Mouse (Mus musculus): ENCODE measurements around the gene Bcas3.

Bcas3 gene

DNA sequence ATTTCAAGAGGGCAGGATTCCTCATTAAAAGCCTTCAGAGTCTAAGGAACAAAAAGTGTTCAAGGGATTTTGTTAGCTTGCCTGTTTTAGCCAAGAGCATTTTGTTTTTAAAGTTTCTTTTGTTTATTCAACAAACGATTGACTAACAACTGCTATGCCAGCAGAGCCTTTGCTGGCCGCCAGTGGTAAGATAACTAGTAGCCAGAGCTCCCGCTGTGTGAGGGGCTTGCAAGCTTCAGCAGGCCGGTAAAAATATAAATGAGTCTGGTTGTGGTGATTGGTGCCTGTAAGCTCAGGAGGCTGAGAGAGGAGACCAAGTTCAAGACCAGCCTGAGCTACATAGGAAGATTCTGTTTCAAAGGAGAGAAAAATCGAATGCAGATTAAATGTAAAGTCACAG is 385.6 kb downstream of the Bcas3 start:
- DNase-seq (ENCODE audit: low read depth in 1 of 2, low spot score in 2 of 2) = no peak

DNA sequence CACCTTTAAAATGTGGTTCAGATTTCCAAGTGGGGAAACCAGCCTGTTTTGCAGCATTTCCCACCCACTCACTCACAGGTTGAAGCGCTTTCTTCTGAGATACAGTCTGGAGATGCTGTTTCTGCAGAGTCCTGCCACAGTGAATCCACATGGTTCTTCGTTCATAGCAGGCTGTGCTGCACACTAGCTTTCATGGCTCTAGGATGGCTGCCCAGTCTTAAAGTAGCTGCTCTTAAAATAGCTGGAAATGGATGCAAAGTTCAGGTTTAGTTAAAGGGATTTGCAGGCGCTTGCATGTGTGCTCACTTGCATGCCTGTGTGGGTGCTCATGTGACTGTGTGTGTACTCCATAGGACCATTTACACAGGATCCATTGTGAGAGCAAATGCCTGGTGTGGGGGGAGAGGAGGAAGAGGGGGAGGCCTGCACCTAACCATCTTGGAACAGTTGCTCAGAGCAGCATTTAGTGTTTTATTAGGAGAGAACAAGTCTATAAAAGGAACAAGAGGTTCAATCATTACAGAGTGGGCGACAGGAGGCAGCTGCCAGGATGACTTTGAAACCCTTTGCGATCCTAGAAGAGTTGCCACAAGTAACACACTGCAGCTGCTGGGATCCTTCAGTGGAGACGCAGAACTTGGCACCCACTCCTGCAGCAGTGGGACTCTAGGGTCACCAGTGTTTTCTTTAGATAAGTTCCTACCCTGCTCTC is 386.5 kb downstream of the Bcas3 start:
- no peak for DNase-seq (ENCODE audit: low read depth in 1 of 2, low spot score in 2 of 2)

DNA sequence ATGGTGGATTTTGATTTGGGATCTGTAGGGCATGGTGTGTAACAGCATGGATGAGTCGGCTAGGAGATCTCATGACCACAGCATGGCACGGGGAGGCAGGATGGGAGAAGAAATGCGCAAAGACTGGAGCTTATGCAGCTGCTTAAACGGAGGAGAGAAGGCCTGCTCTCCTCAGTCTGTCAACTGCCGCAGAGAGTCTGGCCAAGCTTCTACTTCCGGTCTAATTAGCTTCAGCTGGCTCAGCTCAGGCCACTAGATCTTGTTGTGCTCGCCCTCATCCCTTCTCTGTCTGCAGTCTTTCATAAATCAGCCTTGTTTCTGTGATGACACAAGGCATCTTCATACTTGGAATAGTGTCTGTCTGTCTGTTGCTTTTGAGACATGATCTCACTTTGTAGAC is 393.4 kb downstream of the Bcas3 start:
- DNase-seq (ENCODE audit: low read depth in 1 of 2, low spot score in 2 of 2) = no peak

DNA sequence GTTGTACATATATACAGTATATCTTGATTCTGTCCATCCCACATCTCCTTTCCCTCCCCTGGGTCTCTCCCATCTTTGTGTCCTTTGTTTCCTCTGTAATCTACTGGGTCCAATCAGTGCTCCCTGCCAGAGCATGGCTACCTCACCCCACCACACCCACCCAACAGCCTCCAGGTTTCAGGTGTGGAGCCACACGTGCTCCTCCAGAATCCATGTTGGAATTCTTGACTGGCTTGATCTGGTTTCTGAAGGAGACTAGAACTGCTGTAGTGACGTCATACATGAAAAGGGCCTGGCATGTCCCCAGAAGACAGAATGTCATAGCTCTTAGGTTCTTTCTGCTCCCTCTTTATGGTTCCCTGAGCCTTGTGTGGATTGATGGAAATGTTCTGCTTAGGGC is 395.9 kb downstream of the Bcas3 start:
- no peak for DNase-seq (ENCODE audit: low read depth in 1 of 2, low spot score in 2 of 2)

- no peak for DNase-seq (ENCODE audit: low read depth in 1 of 2, low spot score in 2 of 2)
Observed at GRCm38 (mm10) chr11:85751171-85751570, 398.2 kb downstream of the Bcas3 start.

DNA sequence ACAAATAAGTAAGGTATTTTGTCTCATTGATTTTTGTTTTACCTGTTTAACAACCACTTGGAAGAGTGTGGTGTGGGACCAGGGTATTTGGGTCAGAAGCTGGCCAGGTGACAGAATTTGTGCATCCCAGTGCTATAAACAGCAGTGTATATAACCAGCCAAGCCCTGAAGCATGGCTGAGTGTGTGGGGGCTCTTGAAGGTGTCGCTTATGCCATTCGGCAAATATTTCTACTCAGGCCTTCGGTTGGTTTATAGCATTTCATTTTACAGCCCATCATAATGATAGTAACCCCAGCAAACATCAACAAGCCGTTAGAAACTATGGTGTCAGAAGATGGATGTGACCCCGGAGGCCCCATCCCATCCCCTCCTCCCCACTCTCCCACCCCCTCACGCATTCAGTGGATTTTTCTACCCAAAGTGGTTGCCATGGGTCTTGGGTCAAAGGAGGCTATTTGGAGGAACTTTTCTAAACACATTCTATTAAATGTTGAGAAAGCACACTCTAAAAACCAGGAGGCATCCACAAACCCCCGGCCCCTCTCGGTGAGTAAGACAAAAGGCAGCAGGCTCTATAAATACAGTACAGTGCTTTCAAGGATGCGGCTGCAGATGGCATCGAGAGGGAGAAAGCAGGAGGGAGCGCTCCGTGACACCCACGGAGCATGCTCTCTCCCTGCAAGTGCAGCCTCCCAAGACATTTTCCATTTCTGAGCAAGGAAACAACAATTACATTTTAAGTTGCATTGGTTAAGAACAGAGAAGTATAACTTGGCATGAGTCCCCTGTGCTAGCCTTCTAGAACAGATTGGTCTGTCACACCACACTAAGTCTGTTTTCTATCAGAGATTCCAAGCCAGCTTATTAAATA is 401.9 kb downstream of the Bcas3 start:
- DNase-seq (ENCODE audit: low read depth in 1 of 2, low spot score in 2 of 2) = no peak

GRCm38 (mm10) chr11:85755503-85756044 is 402.6 kb downstream of the Bcas3 start:
- DNase-seq (ENCODE audit: low read depth in 1 of 2, low spot score in 2 of 2) = no peak

DNA sequence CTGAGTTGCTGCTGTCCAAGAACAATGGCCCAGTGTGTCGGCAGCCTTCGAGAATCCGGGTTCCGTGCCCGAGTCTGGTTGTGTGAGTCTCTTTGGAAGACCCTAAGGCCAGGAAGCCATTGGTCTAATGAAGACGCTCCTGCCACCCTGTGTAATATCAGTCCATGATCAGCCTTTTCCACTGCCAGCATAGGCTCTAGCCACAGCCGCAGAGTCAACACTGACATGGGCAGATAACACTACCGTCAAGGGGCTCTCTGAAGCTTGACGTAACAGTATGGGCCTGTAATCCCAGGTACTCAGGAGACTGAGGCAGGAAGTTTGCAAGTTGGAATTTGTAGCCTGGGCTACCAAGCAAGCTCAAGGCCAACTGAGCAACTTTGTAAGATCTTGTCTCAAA is 405.9 kb downstream of the Bcas3 start:
- DNase-seq (ENCODE audit: low read depth in 1 of 2, low spot score in 2 of 2) = no peak

GRCm38 (mm10) chr11:85759634-85760439 is 406.9 kb downstream of the Bcas3 start:
- DNase-seq (ENCODE audit: low read depth in 1 of 2, low spot score in 2 of 2) = no peak

- DNase-seq (ENCODE audit: low read depth in 1 of 2, low spot score in 2 of 2) = no peak
Observed at GRCm38 (mm10) chr11:85760486-85761141, 407.6 kb downstream of the Bcas3 start.

DNA sequence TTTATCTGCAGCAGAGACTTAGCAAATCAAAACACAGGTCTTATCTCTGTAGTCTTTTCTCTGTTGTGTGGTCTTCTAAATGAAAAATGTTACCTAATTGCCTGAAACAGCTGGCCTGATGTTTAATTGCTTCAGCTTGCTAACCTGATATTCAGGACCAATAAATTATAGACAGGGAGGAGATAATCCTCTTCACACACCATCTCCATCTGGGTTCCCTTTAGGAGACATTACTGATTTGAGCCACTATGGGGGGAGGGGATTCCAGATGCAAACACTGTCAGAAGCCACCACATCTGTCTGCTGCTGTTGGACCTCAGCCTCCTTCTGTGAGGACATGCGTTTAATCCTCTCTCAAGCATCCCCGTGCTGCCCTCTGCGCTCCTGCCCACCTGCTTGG is 408.2 kb downstream of the Bcas3 start:
- no peak for DNase-seq (ENCODE audit: low read depth in 1 of 2, low spot score in 2 of 2)

DNA sequence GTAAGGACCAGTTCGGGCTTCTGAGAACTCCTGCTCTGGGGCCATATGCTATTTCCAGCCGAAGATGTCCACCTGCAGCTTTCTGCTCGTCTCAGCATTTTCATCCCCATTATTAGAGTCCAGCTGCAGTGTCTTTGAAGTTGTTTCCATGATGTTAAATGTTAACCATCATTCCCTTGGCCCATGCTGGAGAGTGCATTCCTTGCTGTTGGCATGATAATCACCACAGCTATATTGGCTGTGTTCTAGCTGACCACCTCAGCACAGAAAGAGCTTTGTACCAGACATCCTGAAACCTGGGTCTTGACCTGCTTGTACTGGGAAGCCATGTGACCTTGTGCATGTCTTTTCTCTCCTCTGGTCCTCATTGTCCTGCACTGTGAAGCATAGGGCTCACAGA is 410.7 kb downstream of the Bcas3 start:
- DNase-seq (ENCODE audit: low read depth in 1 of 2, low spot score in 2 of 2) = no peak

- no peak for DNase-seq (ENCODE audit: low read depth in 1 of 2, low spot score in 2 of 2)
Observed at GRCm38 (mm10) chr11:85766106-85766723, 413.2 kb downstream of the Bcas3 start.

DNA sequence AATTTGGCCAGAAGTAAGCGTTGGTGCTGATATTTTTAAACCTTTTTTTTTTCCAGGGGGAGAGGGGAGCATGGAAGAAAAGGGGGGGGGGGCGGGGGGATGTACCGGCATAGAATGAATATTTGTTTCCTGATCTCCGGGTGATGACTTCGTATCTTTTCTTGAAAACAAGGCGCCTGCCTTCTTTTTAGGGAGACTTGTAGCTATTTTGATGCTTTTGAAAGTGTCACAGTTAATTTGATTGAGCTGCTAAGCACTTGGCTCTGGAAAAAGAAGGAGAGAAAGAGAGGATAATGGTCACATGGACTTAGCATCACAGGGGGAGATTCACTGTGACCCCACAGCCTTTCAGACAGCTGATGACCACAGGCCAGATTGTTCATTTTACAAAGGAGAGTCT is 413.8 kb downstream of the Bcas3 start:
- DNase-seq (ENCODE audit: low read depth in 1 of 2, low spot score in 2 of 2) = no peak

GRCm38 (mm10) chr11:85769740-85770139 is 416.8 kb downstream of the Bcas3 start:
- DNase-seq (ENCODE audit: low read depth in 1 of 2, low spot score in 2 of 2) = no peak

DNA sequence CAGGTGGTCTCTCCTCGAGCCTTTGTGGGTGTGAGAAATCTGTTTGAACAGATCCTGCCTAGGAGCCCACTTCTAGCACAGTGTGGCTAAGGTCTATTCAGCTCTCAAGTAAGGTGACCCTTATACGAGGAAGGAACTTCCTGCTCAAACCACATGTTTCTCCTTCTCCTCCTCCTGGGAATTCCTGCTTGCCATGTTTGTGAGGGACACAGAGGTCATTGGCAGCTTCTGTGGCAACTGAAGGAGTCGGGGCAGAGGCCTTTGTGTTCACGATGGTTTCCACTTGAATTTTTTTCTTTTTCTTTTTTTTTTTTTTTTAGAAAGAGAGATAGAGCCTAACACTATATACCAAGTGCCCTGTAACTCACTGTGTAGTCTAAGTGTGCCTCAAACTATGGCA is 420.4 kb downstream of the Bcas3 start:
- no peak for DNase-seq (ENCODE audit: low read depth in 1 of 2, low spot score in 2 of 2)

DNA sequence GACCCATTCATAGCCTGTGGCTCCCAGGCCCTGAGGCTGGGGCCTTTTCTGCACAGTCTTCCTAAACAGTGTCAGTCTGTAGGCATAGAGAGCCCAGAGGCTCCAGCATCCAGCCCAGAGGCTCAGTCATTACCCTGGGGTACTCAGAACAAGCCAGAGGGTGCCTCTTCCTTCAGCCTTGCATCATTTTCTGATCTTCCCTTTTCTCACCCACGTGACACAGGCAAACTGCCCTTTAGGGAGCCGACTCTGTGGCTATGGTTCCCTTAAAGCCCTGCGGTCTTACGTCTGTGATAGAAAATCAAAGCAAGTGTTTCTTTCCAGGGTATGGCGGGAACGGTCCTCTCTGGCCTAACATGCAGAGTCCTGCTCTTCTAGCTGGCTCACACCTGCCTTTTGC is 421.7 kb downstream of the Bcas3 start:
- DNase-seq (ENCODE audit: low read depth in 1 of 2, low spot score in 2 of 2) = peak; percentile 10 to 21

DNA sequence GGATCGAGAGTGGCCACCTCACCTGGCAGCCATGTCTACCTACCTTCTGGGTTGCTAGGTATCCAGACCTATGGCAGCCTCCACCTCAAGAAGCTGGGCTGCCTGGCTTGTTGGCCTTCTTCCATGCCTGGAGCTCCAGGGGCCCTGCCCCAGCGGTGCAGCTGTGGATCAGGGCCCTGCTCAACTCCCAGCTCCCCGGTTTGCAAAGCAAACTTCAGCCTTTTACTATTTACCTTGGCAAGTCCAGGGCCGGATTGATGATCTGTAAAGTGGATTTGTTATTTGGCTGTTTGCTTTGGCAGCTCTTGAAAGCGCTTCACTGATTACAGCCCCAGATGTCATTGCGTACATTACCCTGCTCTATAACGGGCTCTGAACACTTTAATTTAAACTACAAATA is 422.5 kb downstream of the Bcas3 start:
- DNase-seq (ENCODE audit: low read depth in 1 of 2, low spot score in 2 of 2) = no peak

DNA sequence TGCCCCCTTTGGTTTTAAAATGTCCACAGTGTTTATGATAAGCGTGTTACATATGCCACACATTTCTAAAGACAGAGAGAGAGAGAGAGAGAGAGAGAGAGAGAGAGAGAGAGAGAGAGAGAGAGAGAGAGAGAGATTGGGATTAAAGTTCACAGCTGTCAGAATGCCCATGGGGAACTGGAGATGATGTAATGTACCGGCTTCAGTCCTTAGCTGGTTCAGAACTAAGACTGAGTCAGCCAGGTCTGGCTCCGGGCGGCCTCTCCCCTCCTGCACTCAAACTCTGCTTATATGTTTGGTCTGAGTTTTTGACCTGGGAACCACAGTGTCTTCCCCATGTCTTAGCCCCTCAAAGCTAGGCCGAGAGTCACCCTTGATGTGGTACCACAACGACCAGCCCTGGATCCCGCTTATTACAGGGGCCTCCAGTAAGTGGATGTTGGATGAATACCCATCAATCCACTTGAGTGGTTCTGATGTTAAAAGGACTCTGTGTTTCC is 423.9 kb downstream of the Bcas3 start:
- no peak for DNase-seq (ENCODE audit: low read depth in 1 of 2, low spot score in 2 of 2)

GRCm38 (mm10) chr11:85777950-85778349 is 425.0 kb downstream of the Bcas3 start:
- DNase-seq (ENCODE audit: low read depth in 1 of 2, low spot score in 2 of 2) = no peak
